Mouse (Mus musculus): ENCODE measurements around the gene Atp8b5.

The Atp8b5 gene

DNA sequence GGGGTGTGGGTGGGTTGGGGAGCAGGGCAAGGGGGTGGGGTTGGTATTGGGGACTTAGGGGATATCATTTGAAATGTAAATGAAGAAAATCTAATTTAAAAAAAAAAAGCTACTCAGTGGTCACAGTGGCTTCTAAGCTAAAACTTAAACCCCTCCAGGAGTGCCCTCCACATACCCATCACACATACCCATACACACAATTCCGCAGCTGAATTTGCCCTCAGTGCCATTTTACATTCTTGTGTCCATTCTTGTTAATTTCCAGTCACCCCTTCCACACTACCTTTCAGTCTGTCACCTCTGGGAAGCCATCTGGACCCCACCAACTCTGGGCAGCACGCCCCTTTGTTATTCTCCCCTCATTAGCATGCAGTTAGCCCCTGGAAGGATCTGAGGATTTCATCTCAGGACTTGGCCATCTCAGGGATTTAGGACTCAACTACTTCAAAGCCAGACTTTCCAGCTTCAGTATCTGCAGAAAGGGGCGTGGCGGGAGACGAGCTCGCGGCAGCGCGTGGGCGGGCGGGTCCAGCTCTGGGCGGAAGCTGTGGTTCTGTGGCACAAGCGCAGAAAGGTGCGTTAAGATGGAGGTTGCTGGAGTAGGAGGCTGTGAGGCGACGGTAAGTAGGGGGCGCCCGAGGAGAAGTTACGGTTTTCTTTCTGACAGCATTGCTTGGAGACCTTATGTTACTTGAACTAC is at the start of gene Atp8b5:
TSS of gene Atp8b5 (plus strand) at position 537 of the 700 bp plus-strand sequence.
- in situ Hi-C loops (cut with MseI, MboI) = no loop called here

DNA sequence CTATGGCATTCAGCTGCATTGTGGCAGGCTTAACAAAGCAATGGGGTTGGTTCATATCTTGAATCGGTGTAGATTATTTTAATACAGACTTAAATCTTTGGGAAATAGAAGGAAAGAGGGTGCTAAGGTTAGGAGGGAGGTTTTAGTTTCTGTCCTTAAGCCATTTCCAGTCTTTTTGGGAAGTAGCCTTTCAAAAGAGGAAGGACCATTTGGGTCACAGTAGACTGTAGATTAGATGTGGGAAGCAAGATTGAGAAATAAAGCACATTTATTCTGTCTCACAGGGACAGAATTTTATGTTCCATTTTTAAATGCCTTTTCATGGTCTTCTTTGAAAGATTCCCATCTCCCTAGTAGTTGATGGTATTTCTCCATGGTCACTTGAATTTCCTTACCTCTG is 49.0 kb upstream of the Atp8b5 start:
- in situ Hi-C loops (cut with MseI, MboI) = no loop called here

DNA sequence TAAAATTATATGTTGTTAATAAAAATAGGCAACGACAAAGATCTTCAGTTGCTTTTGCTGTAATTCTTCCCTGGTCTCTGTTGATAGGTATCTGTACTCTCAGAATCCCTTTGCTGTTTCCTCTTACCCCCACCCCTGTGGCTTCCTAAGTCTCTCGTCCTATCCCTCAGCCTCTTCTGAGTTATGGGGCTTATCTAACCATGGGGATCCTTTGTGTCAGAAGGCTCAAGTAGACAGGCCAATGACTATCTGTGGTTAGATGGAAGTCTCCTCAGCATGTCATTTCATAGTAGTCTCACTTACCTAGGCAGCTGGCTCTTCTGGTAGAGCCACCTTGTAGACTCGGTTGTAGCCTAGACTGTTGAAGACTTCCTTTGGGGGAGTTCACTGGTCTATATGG is 35.1 kb upstream of the Atp8b5 start:
- in situ Hi-C loops (cut with MseI, MboI) = no loop called here

DNA sequence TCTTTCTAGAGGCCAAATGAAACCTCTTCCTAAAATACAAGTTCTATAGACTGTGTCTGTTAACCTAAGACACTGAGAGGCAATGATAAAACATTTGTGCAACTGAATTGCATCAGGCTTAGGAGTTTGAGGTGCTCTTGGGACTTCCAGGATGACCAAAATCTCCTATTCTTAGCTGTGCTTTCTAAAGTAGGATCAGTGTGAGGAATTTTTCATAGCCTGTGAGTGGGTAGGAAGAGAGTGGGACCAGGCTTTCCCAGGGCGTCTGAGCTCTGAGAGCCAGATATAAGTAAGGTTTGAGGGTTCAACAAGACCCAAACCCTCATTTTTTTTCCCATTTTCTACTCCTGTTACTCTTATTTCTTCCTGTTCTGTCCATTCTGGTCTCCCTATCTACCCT is 34.0 kb upstream of the Atp8b5 start:
- in situ Hi-C loops (cut with MseI, MboI) = no loop called here

DNA sequence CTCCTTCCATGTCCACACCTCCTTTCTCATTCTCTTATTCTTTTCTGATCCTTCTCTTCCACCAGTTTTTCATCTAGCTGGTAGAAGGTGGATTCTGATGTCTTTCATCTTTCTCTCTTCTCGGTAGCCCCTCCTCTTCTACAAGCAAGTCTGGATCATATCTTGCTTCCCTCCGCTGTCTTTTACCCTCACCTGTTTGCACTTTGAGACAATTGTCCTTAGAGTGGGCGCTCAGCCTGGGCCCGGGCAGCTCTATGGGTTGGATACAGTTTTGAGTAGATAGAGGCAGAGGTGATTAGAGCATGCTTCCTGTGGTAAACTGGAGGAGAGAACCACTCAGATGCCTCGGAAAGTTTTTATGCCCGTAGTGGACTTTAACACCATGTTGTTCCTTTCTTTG is 33.5 kb upstream of the Atp8b5 start:
- in situ Hi-C loops (cut with MseI, MboI) = no loop called here

DNA sequence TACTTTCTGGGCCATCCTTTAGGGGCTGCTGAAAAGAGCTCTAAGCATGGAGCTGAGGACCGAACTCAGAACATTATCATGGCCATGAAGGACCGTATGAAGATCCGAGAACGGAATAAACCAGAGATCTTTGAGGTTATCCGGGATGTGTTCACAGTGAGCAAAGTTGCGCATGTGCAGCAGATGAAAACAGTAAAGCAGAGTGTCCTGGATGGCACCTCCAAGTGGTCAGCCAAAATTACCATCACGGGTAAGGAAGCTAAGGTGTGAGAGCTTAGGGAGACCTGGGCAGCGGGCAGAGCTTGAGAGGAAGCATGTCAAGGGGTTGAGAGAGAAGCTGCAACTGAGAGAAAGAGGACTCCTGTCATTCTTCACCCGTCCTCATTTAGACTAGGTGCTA is 30.1 kb upstream of the Atp8b5 start:
- in situ Hi-C loops (cut with MseI, MboI) = no loop called here

DNA sequence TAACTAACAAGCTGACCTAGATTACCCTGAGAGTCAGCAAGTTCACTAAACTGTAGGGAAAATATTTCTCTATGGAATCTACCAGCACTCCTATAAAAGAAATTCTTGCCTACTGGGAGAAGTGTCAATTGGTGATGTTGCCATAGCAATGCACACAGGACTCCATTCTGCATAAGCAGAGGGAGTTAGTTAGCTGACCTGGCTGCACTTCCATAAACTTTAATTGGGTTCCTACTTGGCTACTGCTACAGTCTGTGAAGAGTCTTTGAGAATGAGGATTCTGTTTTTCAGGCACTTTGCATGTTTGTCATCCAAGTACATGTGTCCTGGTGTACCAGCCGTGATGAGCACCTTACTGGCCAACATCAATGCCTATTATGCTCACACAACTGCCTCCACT is 26.2 kb upstream of the Atp8b5 start:
- in situ Hi-C loops (cut with MseI, MboI) = no loop called here

DNA sequence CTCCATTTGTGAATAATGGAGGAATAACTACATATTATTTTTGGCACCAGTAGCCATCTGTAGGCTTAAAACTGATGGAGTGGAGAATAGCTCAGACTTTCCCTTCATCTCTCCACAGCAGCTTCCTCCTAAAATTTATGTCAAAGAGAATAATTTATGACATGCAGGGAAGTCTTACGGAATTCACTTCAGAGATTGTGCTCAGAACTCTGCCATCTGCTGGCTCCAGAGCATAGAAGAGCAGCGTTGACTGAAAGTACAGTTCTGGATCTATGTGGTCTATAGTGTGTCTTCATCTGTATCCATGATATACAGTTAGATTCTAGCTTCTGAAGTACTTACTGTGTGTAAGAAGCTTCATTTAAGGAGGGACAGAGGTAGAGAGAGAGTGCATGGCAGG is 22.9 kb upstream of the Atp8b5 start:
- in situ Hi-C loops (cut with MseI, MboI) = no loop called here

DNA sequence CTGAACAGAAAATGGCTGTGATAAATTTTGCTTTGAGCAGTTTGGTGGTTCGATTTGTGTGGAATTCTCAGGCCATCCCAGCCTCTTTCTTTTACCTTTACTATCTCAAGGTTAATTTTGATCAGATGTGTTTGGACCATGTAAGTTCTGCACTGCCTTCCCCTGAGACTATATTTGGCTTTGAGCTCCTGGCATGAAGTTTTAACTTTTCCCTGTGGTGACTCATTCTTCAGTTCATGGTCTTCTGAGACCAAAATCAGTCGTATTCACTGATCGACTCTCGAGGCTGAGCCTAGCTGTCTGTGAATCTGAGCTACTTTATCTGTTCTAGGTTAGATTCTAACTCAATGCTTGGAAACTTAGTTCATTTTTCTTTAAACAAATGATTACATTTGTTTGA is 21.2 kb upstream of the Atp8b5 start:
- in situ Hi-C loops (cut with MseI, MboI) = no loop called here

DNA sequence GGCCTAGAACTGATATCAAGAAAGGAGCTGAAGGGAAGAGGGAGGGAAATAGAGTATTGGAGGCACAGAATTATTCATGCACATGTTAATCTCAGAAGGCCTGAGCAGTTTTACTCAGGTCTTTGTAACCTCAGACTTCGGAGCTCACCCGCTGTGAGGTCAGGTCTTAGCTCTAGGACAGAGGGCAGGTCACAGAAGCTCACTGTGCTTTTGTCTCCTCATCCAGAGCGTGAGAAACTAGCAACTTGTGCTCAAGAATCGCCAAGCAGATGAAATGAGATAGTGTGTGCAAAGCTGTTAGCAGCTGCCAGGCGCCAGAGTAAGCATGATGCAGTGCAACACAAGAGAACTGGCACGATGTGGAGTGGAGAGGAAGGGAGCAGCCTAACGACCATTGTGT is 18.9 kb upstream of the Atp8b5 start:
- in situ Hi-C loops (cut with MseI, MboI) = no loop called here

DNA sequence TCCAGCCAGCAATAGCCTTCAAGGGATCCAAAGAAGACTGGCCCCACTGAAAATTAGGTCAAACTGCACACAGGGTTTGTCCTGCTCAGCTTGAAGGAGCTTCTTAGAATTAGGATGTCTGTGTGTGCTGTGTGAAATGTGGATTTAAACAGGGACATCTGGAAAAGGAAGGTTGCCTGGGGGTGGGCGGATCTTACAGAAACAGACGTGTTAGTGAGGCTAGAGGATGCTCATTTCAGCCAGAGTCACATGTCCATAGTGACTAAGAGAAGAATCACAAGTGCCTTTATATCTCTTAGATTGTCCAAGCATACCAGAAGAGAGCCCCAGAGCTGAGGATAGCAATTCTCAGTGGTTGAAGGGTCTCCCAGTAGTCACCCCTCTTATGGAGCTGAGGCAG is 18.1 kb upstream of the Atp8b5 start:
- in situ Hi-C loops (cut with MseI, MboI) = no loop called here

DNA sequence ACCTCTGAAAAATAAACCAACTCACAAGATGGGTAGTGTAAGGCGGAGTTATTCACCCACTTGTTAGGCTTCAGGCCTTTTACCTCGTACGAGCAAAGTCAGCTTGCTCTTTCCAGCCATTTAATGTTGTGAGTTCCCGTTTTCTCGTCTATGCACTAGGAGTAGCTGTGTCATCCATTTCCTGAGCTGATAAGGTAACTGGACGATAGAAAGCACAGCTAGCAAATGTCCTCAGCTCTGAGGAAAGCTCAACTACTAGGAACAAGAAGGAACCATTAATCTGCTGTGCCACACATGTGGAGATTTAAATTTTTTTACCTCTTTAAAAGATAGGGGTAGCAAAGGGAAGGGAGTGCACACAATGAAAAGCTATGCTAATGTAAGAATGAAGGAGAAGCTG is 15.7 kb upstream of the Atp8b5 start:
- in situ Hi-C loops (cut with MseI, MboI) = no loop called here

DNA sequence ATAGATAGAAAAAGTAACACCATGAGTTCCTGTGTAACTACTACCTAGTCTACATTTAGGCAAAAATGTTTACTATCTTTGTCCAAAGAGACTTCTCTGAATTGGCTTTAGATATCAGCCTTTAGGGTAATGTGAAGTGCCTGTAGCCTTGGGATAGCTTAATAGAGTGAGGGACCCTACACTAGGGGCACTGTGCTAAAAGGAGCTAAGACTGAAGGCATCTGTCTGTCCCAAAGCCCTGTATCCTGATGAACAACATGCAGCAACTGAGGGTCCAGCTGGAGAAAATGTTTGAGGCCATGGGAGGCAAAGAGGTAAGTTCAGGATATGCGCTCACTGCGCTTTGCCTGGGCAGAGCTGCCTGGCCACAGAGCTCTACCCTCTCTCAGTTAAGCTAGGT is 9.9 kb upstream of the Atp8b5 start:
- in situ Hi-C loops (cut with MseI, MboI) = no loop called here

DNA sequence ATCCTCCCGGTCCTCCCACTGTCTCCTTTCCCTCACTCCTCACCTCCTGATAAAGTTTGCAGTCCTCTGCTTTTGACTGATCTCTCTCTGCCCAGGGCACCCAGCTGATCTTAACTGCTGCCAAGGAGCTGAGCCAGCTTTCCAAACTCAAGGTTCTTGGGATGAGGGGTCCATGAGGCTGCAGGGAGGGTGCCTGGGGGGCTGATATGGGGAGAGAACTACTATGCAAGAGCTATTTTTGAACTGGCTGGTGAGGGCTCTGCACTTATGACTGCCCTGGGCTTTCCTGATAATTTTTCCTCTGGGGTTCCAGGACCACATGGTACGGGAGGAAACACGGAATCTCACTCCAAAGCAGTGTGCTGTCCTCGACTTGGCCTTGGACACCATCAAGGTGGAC is 8.4 kb upstream of the Atp8b5 start:
- in situ Hi-C loops (cut with MseI, MboI) = no loop called here

DNA sequence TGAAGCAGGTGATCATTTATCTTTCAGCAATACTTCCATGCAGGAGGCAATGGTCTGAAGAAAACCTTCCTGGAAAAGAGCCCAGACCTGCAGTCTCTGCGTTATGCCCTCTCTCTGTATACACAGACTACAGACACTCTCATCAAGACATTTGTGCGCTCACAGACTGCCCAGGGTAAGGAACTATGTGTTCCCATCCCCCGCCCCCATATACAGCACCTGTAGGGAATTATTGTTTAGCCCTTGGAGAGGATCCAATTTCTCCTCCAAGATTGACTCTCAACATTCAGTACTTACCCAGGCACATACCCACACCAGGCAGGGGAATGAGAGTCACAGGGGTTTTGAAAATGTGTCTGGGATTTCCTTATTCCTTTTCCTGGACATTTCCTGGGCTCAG is 7.5 kb upstream of the Atp8b5 start:
- in situ Hi-C loops (cut with MseI, MboI) = no loop called here

DNA sequence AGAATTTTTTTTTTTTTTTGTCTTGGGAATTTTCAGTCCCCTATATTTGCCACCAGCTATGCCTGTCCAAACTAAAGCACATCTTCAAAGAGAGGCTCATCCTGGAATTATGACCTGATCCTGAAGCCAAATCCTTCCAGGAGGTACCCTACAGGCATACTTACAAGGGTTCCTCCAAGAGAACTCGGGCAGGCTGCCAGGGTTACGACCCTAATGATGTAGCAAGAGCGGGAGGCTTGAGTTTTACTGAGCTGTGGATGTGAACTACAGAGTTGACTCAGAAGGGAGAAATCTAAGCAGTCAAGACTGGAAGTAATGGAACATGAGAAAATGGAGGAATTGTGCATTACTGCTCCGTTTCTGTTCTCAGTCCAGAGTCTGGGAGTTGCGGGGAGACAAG is 6.9 kb upstream of the Atp8b5 start:
- in situ Hi-C loops (cut with MseI, MboI) = no loop called here

DNA sequence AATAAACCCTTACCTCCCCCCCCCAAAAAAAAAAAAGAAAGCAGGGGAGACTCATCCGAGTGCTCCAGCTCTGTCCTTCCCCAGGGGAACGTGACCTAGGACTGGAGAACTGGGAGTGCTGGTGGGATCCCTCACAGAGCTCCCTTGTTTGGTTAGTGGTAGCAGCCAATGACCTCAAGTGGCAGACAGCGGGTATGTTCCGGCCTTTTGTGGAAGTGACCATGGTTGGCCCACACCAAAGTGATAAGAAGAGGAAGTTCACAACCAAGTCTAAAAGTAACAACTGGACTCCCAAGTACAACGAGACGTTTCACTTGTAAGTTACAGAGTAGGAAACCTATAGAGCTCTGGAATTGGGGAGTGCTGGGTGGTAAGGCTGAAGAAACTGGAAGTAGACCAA is 4.1 kb upstream of the Atp8b5 start:
- in situ Hi-C loops (cut with MseI, MboI) = no loop called here

DNA sequence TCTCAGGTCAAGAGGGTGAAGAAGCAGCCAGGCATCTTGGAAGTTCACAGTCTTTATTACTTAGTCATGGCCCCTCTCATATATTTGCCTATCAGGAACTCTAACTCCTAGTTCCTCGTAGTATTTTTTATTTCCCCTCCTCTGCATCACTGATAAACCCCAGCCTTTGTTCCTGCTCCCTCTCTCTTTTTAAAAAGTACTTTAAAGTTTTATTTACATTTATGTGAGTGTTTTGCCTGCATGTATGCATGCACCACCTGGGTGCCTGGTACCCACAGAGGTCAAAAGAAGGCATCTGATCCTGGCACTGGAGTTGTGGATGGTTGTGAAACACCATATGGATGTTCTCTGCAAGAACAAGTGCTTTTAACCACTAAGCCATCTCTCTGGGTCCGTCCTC is 813 bp upstream of the Atp8b5 start:
- in situ Hi-C loops (cut with MseI, MboI) = no loop called here

DNA sequence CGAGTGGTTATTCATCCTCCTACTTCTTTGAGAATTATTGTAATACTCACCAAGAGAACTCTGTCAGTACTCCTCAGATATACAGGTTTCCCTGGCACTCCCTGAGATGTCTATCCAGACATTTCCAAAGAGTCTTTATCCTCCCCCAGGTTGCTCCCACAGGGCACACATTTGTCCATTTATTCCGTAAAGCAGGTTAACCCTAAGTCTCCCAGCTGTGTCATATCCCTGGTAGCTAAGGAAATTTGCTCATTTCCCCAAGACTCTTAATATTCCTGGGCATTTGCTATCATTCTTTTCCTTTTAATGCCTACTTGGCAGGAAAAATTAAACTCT is 332 bp downstream of the Atp8b5 start:
- in situ Hi-C loops (cut with MseI, MboI) = no loop called here

DNA sequence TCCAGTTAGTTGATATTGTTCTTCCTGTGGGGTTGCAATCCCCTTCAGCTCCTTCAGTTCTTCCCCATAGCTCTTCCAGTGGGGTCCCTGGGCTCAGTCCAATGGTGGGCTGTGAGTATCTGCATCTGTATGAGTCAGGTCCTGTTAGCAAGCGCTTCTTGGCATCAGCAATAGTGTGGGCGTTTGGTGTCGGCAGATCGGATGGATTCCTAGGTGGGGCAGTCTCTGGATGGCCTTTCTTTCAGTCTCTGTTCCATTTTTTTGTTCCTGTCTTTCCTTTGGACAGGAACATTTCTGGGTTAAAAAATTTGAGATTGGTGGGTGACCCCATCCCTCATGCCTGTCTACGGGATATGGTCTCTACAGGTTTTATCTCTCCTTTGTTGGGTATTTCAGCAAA is 18.5 kb downstream of the Atp8b5 start:
- in situ Hi-C loops (cut with MseI, MboI) = no loop called here

DNA sequence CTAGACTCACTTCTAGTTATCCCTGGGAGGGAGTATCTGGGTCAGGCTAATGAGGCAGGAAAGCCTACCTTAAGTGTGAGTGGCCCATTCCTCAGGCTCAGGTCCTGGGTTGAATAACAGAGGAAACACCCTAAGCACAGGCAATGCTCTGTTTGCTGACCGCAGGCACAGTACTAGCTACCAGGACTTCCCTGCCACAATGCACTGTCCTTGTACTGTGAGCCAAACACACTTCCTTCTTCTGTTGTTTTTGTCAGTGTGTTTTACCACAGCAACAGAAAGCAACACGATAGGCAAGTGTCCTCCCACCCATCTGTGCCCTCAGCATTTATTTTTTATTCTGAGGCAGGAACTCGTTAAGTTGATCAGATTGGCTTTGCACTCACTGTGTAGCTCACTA is 20.3 kb downstream of the Atp8b5 start:
- in situ Hi-C loops (cut with MseI, MboI) = no loop called here

DNA sequence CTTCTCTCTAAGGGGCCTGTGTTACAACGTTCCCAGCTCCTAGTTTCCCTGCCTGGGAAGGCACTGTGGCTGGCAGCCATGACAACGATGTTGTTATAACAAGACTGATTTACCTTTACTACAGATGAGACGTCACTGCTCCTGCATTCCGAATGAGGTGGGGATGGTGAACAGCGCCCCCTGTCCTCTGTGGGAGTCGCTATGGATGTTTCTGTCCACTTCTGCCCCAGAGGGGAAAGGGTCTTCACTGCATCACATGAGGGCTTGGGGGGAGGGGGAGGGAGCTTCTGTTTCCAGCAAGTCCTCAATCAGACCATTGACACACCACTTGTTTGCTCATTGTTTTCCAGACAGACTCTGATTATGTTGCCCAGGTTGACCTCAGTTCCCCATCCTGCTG is 27.0 kb downstream of the Atp8b5 start:
- in situ Hi-C loops (cut with MseI, MboI) = no loop called here

DNA sequence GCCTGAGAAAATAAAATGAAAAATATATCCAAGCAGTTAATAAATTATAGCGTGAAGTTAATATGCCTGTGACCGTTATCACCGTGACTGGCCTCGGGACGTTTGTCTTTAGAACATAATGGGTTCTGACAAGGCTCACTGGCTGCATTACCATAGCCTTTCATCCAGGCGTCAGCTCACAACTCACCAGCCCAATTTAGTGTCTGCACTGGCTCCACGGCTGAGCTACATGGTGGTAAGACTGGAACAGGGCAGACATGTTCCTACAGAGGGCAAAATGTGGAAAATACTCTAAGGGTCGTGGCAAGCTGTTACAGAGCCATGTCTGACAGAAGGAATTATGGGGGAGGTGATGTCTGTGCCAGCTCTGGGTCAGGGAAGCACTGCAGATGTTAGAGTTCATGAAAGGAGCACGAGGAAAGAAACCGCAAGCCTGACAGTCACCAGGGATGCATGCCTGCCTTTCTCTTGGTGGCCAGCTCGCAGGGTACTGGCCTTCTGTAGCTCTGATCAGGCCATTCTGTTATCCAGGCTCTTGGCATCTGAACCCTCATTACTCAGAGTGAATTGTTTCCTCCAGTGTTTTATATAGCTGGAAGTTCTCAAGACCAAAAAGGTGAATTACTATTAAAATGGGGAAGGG is 42.9 kb downstream of the Atp8b5 start:
- in situ Hi-C loops (cut with MseI, MboI) = no loop called here

DNA sequence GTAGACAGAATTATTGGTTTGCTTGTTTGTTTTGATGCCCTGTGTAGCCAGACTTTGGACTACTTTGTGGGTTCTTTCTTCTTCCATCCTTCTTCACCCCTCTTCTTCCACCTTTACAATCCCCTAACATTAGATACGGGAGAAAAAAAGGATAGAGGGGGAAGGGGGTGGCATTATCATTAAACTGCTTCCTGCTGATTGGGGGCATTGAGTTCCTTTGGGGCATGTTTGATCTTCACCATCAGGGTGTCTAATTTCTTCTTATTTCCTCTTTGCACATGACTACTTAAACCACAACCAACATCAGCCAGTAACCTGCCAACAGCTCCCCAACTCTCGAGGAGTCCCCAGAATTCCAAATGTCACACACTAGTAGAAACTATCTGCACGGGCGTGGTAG is 54.6 kb downstream of the Atp8b5 start:
- in situ Hi-C loops (cut with MseI, MboI) = no loop called here

Data from mouse trophoblast stem cell (cell line).